Mouse (Mus musculus): ENCODE results near the gene Vil1. TPM values are rescaled to one million over a fixed set of nuclear protein-coding genes. Genes with fewer than 3 reads are reported as not detected.

Vil1 gene
- polyA plus RNA-seq, 1 experiment from 2014 or later = 0.81 TPM

GRCm38 (mm10) chr1:74388398-74388920 is 20.7 kb upstream of the Vil1 start:
- peaks cover 5% of the 10 kb centered on the region for H3K36me3 ChIP-seq
- H3K27me3 ChIP-seq (replicated peaks) = no peaks in the 10 kb centered on the region
- 80% methylated on average over 7 of the region's 7 CpGs for WGBS (ENCODE audit: insufficient replicate concordance)
- H3K4me3 ChIP-seq = no peak overlapping the region
- peaks cover 79% of the 10 kb centered on the region for H3K4me1 ChIP-seq
- H3K9me3 ChIP-seq (replicated peaks) = no peaks in the 10 kb centered on the region
- no peak overlapping the region for H3K4me2 ChIP-seq
- H3K27ac ChIP-seq = peak overlapping the region; percentile 10; the same call in 1 of the 2 replicates
- no peak for ATAC-seq
- H3K9ac ChIP-seq = no peak overlapping the region

DNA sequence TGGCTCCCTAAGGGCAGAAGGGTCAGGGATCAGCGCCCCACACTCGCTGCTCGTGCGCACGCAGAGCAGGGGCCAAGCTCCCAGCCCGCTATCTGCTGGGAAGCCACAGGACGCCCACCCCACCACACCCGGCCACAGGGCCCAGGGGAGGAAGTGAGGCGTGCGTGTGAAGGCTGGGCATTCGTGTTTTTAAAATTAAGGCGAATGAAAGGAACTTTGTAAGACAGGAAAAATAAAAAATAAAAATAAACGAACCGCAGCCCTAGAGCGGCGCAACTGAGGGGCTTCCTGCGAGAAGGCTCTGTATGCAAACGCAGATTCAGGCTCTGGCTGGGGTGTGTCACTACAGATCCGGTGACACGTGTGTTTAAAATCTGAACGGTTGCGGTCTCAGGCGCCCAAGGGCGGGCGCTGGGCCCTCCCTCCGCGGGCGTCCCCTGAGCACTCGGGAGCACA is 19.3 kb upstream of the Vil1 start:
- Histone ChIP-seq H3K4me1 (peaks cover 80% of the 10 kb centered on the region), H3K36me3 (peaks cover 19% of the 10 kb centered on the region), H3K27ac (peak overlapping the region; percentile 97), H3K9me3 (replicated peaks) (no peaks in the 10 kb centered on the region), H3K4me3 (peak overlapping the region; percentile 98), H3K4me2 (peak overlapping the region; percentile 92), H3K9ac (peak overlapping the region; percentile 52), H3K27me3 (replicated peaks) (no peaks in the 10 kb centered on the region)
- WGBS (ENCODE audit: insufficient replicate concordance) = 1% methylated on average over 29 of the region's 29 CpGs
- peak; percentile 10; the same call in 1 of the 2 replicates for ATAC-seq

- H3K27me3 ChIP-seq (replicated peaks) = no peaks in the 10 kb centered on the region
- H3K4me3 ChIP-seq = peak overlapping the region; percentile 98
- ATAC-seq = no peak
- no peaks in the 10 kb centered on the region for H3K9me3 ChIP-seq (replicated peaks)
- H3K36me3 ChIP-seq = peaks cover 24% of the 10 kb centered on the region
- peak overlapping the region; percentile 92 for H3K4me2 ChIP-seq
- peak overlapping the region; percentile 100 for H3K9ac ChIP-seq
- peaks cover 80% of the 10 kb centered on the region for H3K4me1 ChIP-seq
- peak overlapping the region; percentile 97 for H3K27ac ChIP-seq
- WGBS (ENCODE audit: insufficient replicate concordance) = 5% methylated on average over 21 of the region's 21 CpGs
These were observed 18.8 kb upstream of the Vil1 start for GRCm38 (mm10) chr1:74390287-74390906.

DNA sequence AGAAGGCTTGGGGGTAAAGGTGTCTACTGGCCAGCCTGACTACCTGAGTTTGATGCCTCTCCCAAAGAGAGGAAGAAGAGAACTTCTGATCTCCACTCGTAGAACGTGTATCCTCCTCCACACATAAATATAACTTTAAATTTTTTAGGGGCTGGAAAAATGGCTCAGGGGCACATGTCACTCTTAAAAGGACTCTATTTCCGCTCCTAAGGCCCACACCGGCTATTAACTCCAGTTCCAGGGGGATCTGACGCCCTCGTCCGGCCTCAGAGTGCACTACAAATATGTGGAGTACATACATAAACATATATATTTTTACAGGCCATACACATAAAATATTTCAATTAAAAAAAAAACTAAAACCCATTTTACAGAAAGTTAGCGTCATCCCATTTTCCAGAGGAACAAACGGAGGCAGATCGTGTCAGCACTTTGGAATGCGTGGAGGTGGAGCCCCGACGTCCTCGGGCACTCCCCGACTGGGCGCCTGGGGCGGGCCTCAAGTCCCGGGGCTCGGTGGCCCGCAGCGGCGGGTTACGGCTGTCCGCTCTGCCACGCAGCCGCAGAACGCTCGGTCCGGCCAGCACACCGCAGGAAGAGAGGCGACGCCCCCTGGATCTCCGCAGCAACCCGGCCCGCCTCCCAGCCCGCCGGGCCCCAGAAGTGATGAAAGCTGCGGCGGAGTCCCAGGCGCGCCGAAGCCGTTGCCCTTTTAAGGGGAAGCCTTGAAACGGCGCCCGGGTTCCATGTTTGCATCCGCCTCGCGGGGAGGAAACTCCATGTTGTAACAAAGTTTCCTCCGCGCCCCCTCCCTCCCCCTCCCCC is 18.0 kb upstream of the Vil1 start, which contains the start of gene Ctdsp1:
TSS of gene Ctdsp1 (plus strand) at position 586 of the 825 bp plus-strand sequence.
- Histone ChIP-seq H3K4me1 (peaks cover 80% of the 10 kb centered on the region), H3K36me3 (peaks cover 31% of the 10 kb centered on the region), H3K4me3 (peak within 1 kb of the TSS; percentile 98), H3K27ac (peak within 1 kb of the TSS; percentile 97), H3K9me3 (replicated peaks) (no peaks in the 10 kb centered on the region), H3K4me2 (peak within 1 kb of the TSS; percentile 92), H3K27me3 (replicated peaks) (no peaks in the 10 kb centered on the region), H3K9ac (peak within 1 kb of the TSS; percentile 100)
- ATAC-seq = peak; percentile 69
- WGBS (ENCODE audit: insufficient replicate concordance) = 1% methylated on average over 49 of the region's 51 CpGs

DNA sequence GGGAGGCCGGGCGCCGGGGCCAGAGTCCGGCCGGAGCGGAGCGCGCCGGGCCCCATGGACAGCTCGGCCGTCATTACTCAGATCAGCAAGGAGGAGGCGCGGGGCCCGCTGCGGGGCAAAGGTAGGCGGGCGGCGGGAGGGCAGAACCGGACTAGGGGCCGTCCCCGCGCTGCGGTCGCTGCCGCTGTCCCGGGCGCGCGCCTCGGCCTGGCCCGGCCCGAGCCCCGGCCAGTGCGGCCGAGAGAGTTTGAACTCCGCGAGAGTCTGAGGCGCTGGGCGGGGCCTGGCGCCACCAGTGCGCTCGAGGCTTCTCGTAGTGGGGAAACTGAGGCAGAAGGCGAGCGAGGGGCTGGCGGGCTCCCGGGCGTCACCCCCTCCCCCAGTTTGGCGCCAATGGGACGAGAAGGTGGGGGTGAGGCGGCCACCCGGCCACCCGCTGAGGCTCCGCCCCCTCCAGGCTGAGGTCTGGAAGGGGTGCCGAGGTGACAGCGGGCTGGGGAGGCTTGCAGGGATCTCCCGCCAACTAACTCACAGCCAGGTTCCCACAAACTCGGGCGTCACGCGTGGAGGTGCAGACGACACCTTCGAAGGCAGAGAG is 17.2 kb upstream of the Vil1 start:
- H3K4me1 ChIP-seq = peaks cover 82% of the 10 kb centered on the region
- H3K27ac ChIP-seq = peak overlapping the region; percentile 97
- WGBS (ENCODE audit: insufficient replicate concordance) = under 1% methylated on average over 53 of the region's 63 CpGs

GRCm38 (mm10) chr1:74392446-74392994 is 16.7 kb upstream of the Vil1 start:
- H3K9me3 ChIP-seq (replicated peaks) = no peaks in the 10 kb centered on the region
- H3K4me1 ChIP-seq = peaks cover 79% of the 10 kb centered on the region
- peak overlapping the region; percentile 92 for H3K4me2 ChIP-seq
- H3K9ac ChIP-seq = peak overlapping the region; percentile 100
- WGBS (ENCODE audit: insufficient replicate concordance) = 4% methylated on average over 16 of the region's 16 CpGs
- no peaks in the 10 kb centered on the region for H3K27me3 ChIP-seq (replicated peaks)
- H3K36me3 ChIP-seq = peaks cover 31% of the 10 kb centered on the region
- peak; percentile 13; the same call in 1 of the 2 replicates for ATAC-seq
- H3K4me3 ChIP-seq = peak overlapping the region; percentile 98
- H3K27ac ChIP-seq = peak overlapping the region; percentile 97

More for the DNA sequence above, 17.2 kb upstream of the Vil1 start:
- H3K4me3 ChIP-seq = peak overlapping the region; percentile 98
- peak overlapping the region; percentile 92 for H3K4me2 ChIP-seq
- ATAC-seq = peak; percentile 51
- no peaks in the 10 kb centered on the region for H3K27me3 ChIP-seq (replicated peaks)
- no peaks in the 10 kb centered on the region for H3K9me3 ChIP-seq (replicated peaks)
- H3K36me3 ChIP-seq = peaks cover 31% of the 10 kb centered on the region
- peak overlapping the region; percentile 100 for H3K9ac ChIP-seq

GRCm38 (mm10) chr1:74393010-74393409 is 16.2 kb upstream of the Vil1 start:
- Histone ChIP-seq H3K4me1 (peaks cover 79% of the 10 kb centered on the region), H3K36me3 (peaks cover 31% of the 10 kb centered on the region)
- 51% methylated on average over 7 of the region's 7 CpGs for whole genome bisulfite sequencing (ENCODE audit: insufficient replicate concordance)

DNA sequence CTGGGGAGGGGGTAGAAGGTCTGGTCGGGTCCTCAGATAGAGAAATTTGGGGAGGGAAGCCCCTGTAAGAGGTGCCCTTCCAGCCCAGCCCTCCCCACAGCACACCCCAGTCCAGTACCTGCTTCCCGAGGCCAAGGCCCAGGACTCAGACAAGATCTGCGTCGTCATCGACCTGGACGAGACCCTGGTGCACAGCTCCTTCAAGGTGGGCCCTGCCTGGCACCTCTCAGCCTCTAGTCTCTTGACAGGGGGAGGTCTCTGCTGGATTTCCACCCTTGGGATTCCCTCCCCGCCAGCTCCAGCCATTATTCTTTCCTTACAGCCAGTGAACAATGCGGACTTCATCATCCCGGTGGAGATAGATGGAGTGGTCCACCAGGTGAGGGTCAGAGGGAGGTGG is 15.5 kb upstream of the Vil1 start:
- 83% methylated on average over 9 of the region's 9 CpGs for WGBS (ENCODE audit: insufficient replicate concordance)
- Histone ChIP-seq H3K4me3 (peak overlapping the region; percentile 98; the same call in 1 of the 2 replicates), H3K27me3 (replicated peaks) (no peaks in the 10 kb centered on the region), H3K9me3 (replicated peaks) (no peaks in the 10 kb centered on the region), H3K36me3 (peaks cover 31% of the 10 kb centered on the region), H3K9ac (peak overlapping the region; percentile 100; the same call in 1 of the 2 replicates), H3K4me2 (peak overlapping the region; percentile 92), H3K4me1 (peaks cover 77% of the 10 kb centered on the region), H3K27ac (peak overlapping the region; percentile 97)
- ATAC-seq = no peak

More at GRCm38 (mm10) chr1:74393010-74393409, 16.2 kb upstream of the Vil1 start:
- peak overlapping the region; percentile 97 for H3K27ac ChIP-seq
- no peaks in the 10 kb centered on the region for H3K9me3 ChIP-seq (replicated peaks)
- H3K4me3 ChIP-seq = peak overlapping the region; percentile 98
- ATAC-seq = no peak
- H3K4me2 ChIP-seq = peak overlapping the region; percentile 92
- H3K27me3 ChIP-seq (replicated peaks) = no peaks in the 10 kb centered on the region
- H3K9ac ChIP-seq = peak overlapping the region; percentile 100

DNA sequence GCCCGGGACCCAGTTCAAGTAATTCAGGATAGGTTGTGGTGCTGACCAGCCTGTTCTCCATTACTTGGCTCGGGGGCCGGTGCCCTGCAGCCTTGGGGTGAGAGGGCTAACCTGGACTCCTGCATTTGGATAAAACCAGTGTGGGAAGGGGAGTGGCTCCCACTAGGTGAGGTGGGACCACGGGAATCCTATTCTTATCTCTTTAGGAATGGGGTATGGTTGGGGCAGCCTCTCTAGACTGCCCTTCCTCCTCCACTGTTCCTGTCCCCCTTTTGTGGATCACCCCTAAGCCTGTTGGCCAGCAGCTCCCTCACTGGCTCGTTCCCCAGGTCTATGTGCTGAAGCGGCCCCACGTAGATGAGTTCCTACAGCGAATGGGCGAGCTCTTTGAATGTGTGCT is 14.9 kb upstream of the Vil1 start:
- Histone ChIP-seq H3K9me3 (replicated peaks) (no peaks in the 10 kb centered on the region), H3K27me3 (replicated peaks) (no peaks in the 10 kb centered on the region), H3K9ac (no peak overlapping the region), H3K4me3 (no peak overlapping the region), H3K4me1 (peaks cover 77% of the 10 kb centered on the region), H3K36me3 (peaks cover 31% of the 10 kb centered on the region), H3K4me2 (no peak overlapping the region), H3K27ac (peak overlapping the region; percentile 97)
- ATAC-seq = no peak
- WGBS (ENCODE audit: insufficient replicate concordance) = 81% methylated on average over 9 of the region's 9 CpGs

- Histone ChIP-seq H3K27me3 (replicated peaks) (no peaks in the 10 kb centered on the region), H3K4me1 (peaks cover 72% of the 10 kb centered on the region), H3K9me3 (replicated peaks) (no peaks in the 10 kb centered on the region), H3K4me3 (no peak overlapping the region), H3K27ac (peak overlapping the region; percentile 97), H3K9ac (no peak overlapping the region), H3K36me3 (peaks cover 31% of the 10 kb centered on the region), H3K4me2 (no peak overlapping the region)
- WGBS (ENCODE audit: insufficient replicate concordance) = 91% methylated on average over 15 of the region's 15 CpGs
- no peak for ATAC-seq
These were observed 14.3 kb upstream of the Vil1 start for GRCm38 (mm10) chr1:74394858-74395257.

- Histone ChIP-seq H3K4me3 (no peak overlapping the region), H3K4me2 (no peak overlapping the region), H3K4me1 (peaks cover 69% of the 10 kb centered on the region), H3K36me3 (peaks cover 31% of the 10 kb centered on the region), H3K27me3 (replicated peaks) (no peaks in the 10 kb centered on the region), H3K9me3 (replicated peaks) (no peaks in the 10 kb centered on the region), H3K9ac (no peak overlapping the region), H3K27ac (peak overlapping the region; percentile 97)
- 80% methylated on average over 13 of the region's 13 CpGs for WGBS (ENCODE audit: insufficient replicate concordance)
- ATAC-seq = no peak
These were observed 13.9 kb upstream of the Vil1 start for GRCm38 (mm10) chr1:74395290-74395689.

All from liver, embryonic 12.5 days (tissue).